Mouse (Mus musculus): ENCODE data around the gene Slc7a7.

The Slc7a7 gene

GRCm38 (mm10) chr14:54432078-54432836, 14.7 kb upstream of the Slc7a7 start:
- DNase-seq (ENCODE audit: low spot score): no peak

GRCm38 (mm10) chr14:54431334-54432077, 13.9 kb upstream of the Slc7a7 start, which contains the start of gene Mmp14:
Gene Mmp14, plus strand, starts transcription at chr14:54431612.
- no peak for DNase-seq (ENCODE audit: low spot score)

- DNase-seq (ENCODE audit: low spot score): no peak
Observed at GRCm38 (mm10) chr14:54430406-54431145, 13.0 kb upstream of the Slc7a7 start.

- DNase-seq (ENCODE audit: low spot score): no peak
Observed at GRCm38 (mm10) chr14:54429332-54430093, 11.9 kb upstream of the Slc7a7 start.

GRCm38 (mm10) chr14:54428421-54428820, 10.8 kb upstream of the Slc7a7 start:
- DNase-seq (ENCODE audit: low spot score): no peak

GRCm38 (mm10) chr14:54427696-54428095, 10.1 kb upstream of the Slc7a7 start:
- no peak for DNase-seq (ENCODE audit: low spot score)

GRCm38 (mm10) chr14:54426689-54427398, 9.3 kb upstream of the Slc7a7 start, which contains the start of gene Mrpl52:
Gene Mrpl52, plus strand, starts transcription at chr14:54426909.
- DNase-seq (ENCODE audit: low spot score): peak; percentile 93

- DNase-seq (ENCODE audit: low spot score): no peak
Observed at GRCm38 (mm10) chr14:54426003-54426688, 8.6 kb upstream of the Slc7a7 start.

GRCm38 (mm10) chr14:54425540-54425939, 8.0 kb upstream of the Slc7a7 start:
- DNase-seq (ENCODE audit: low spot score): no peak

- no peak for DNase-seq (ENCODE audit: low spot score)
Observed at GRCm38 (mm10) chr14:54424634-54425033, 7.1 kb upstream of the Slc7a7 start.

- no peak for DNase-seq (ENCODE audit: low spot score)
Observed at GRCm38 (mm10) chr14:54423406-54423805, 5.8 kb upstream of the Slc7a7 start.

- no peak for DNase-seq (ENCODE audit: low spot score)
Observed at GRCm38 (mm10) chr14:54421014-54421413, 3.4 kb upstream of the Slc7a7 start.

- DNase-seq (ENCODE audit: low spot score): no peak
Observed at GRCm38 (mm10) chr14:54416830-54417229, 750 bp downstream of the Slc7a7 start.

GRCm38 (mm10) chr14:54416229-54416775, 1.3 kb downstream of the Slc7a7 start:
- no peak for DNase-seq (ENCODE audit: low spot score)

GRCm38 (mm10) chr14:54415241-54416020, 2.1 kb downstream of the Slc7a7 start:
- DNase-seq (ENCODE audit: low spot score): no peak

- DNase-seq (ENCODE audit: low spot score): no peak
Observed at GRCm38 (mm10) chr14:54413877-54414700, 3.5 kb downstream of the Slc7a7 start.

- DNase-seq (ENCODE audit: low spot score): peak; percentile 63
Observed at GRCm38 (mm10) chr14:54412629-54413170, 4.9 kb downstream of the Slc7a7 start.

- DNase-seq (ENCODE audit: low spot score): no peak
Observed at GRCm38 (mm10) chr14:54412000-54412576, 5.5 kb downstream of the Slc7a7 start.
